Mouse (Mus musculus) liver, adult 2 months (tissue): ENCODE measurements at regions not wholly inside any gene's neighbourhood (a gene's known extent, or its start where the extent isn't known, plus 50 kb on each side); places are given as distances from the start of the nearest gene placed in this dataset.

ENCODE experiments used
- CTCF ChIP-seq: fragments of 200-500 bp; IDR thresholded peaks from 2 replicates; pipeline ENCODE4 v1.5.1; 2011; ENCODE audit warnings: low read depth, low read length, control low read depth
- POLR2A ChIP-seq: fragments of 200-500 bp; IDR thresholded peaks from 2 replicates; pipeline ENCODE4 v1.6.1; 2011; ENCODE audit warnings: low read length, control low read depth; ENCODE audit not compliant: insufficient read depth; ENCODE audit errors: extremely low read depth

- TF ChIP-seq CTCF (no peak), POLR2A (no peak)
Observed at GRCm38 (mm10) chr3:127948326-127948725, 52.2 kb upstream of the Fam241a start.
